Mouse (Mus musculus) right cerebral cortex, postnatal 14 days (tissue): Measurements from ENCODE around the gene Phlpp2.

Experiments used
- DNase-seq: peaks from one replicate; pipeline ENCODE4 v3.0.0; 2022

Gene Phlpp2

GRCm38 (mm10) chr8:109964106-109964505, 95.8 kb downstream of the Phlpp2 start:
- DNase-seq, result no peak

- DNase-seq, result no peak
Measured at GRCm38 (mm10) chr8:109968837-109969236, 100.5 kb downstream of the Phlpp2 start.

GRCm38 (mm10) chr8:109970323-109970722, 102.0 kb downstream of the Phlpp2 start:
- DNase-seq, result no peak

- no peak for DNase-seq
Measured at GRCm38 (mm10) chr8:109972901-109973300, 104.6 kb downstream of the Phlpp2 start.

GRCm38 (mm10) chr8:109979339-109979738, 111.0 kb downstream of the Phlpp2 start:
- no peak for DNase-seq

- no peak for DNase-seq
Measured at GRCm38 (mm10) chr8:109982386-109983105, 114.2 kb downstream of the Phlpp2 start.

- no peak for DNase-seq
Measured at GRCm38 (mm10) chr8:109983944-109984343, 115.6 kb downstream of the Phlpp2 start.

GRCm38 (mm10) chr8:109986384-109986783, 118.0 kb downstream of the Phlpp2 start:
- DNase-seq, result no peak

GRCm38 (mm10) chr8:109987776-109988175, 119.4 kb downstream of the Phlpp2 start:
- DNase-seq, result no peak

GRCm38 (mm10) chr8:109989151-109989550, 120.8 kb downstream of the Phlpp2 start:
- DNase-seq, result no peak

GRCm38 (mm10) chr8:109990224-109990623, 121.9 kb downstream of the Phlpp2 start, which contains the start of gene Tat:
Gene Tat, plus strand, starts transcription at chr8:109990437.
- no peak for DNase-seq

- no peak for DNase-seq
Measured at GRCm38 (mm10) chr8:109992166-109992565, 123.8 kb downstream of the Phlpp2 start.

GRCm38 (mm10) chr8:109992951-109993350, 124.6 kb downstream of the Phlpp2 start:
- no peak for DNase-seq
